Mouse (Mus musculus) neutrophil, adult 83 days (primary cell): ENCODE results near the gene Neurl1a. TPM values are rescaled to one million over a fixed set of nuclear protein-coding genes. Genes with fewer than 3 reads are reported as not detected.

Source experiments
- total RNA-seq, 2 experiments: library from RNA; stranded (reverse); gene quantifications; one replicate each; pipeline ENCODE4 v1.2.4; 2023

Gene Neurl1a
- total RNA-seq: under 1 TPM in 1 of 2 experiments, not detected in 1; 0.09 TPM

GRCm38 (mm10) chr19:47178431-47179271 is at the start of gene Neurl1a:
TSS of gene Neurl1a (plus strand) at chr19:47178820.

GRCm38 (mm10) chr19:47137771-47138421 is 40.7 kb upstream of the Neurl1a start, which contains the start of gene Calhm2:
TSS of gene Calhm2 (minus strand) at chr19:47138294.

GRCm38 (mm10) chr19:47144154-47144553 is 34.5 kb upstream of the Neurl1a start, which contains the start of gene Calhm1:
TSS of gene Calhm1 (minus strand) at chr19:47144254.

GRCm38 (mm10) chr19:47157664-47158063 is 21.0 kb upstream of the Neurl1a start, which contains the start of gene Calhm3:
TSS of gene Calhm3 (minus strand) at chr19:47157764.

Other genes with a start within 250 kb of the Neurl1a start
- gene Ina, start 164.1 kb upstream of the Neurl1a start, total RNA-seq: not detected
- gene Nt5c2, start 163.7 kb upstream of the Neurl1a start, total RNA-seq: 10 to 100 TPM; 72.1 to 81.9 TPM
- 1 to 10 TPM; 1.9 to 3.6 TPM for gene Pcgf6, start 127.9 kb upstream of the Neurl1a start, total RNA-seq
- 10 to 100 TPM in 1 of 2 experiments, 1 to 10 TPM in 1; 9.1 to 10.7 TPM for gene Taf5, start 111.1 kb upstream of the Neurl1a start, total RNA-seq
- gene Usmg5, start 88.2 kb upstream of the Neurl1a start, total RNA-seq: 100 to 1,000 TPM; 128 to 143 TPM
- gene Pdcd11, start 88.1 kb upstream of the Neurl1a start, total RNA-seq: 1 to 10 TPM; 9.6 to 10.0 TPM
- 10 to 100 TPM; 12.5 to 16.8 TPM for gene Calhm2, start 40.5 kb upstream of the Neurl1a start, total RNA-seq
- gene Calhm1, start 34.6 kb upstream of the Neurl1a start, total RNA-seq: not detected
- not detected for gene Calhm3, start 21.1 kb upstream of the Neurl1a start, total RNA-seq